Mouse (Mus musculus) spleen, postnatal 36 days (tissue): ENCODE measurements around the gene Cd38.

Source experiments
- DNase-seq, 2 experiments: peaks; one replicate each; pipeline ENCODE4 v3.0.0; 2022; ENCODE audit warnings: low spot score in 2 of 2, mixed read lengths in 1 of 2

Gene Cd38

DNA sequence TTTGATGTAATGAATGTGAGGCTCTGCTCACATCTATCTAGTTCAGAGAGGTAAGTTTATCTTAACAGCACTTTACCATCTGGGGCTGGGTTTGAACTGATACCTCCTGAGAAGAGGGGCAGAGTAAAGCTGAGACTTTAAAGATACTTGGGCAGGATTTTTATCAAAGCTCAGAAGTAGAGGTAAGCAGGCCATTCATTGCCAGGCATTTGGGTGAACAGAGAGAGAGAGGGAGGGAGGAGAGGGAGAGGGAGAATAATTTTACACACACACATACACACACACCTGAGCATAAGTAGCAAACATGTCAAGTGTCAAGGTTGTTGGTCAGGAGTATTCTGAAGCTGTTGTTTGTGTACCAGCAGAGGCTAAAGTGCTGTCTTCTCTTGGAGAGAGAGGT lies at the start of gene Cd38:
Gene Cd38, plus strand, starts transcription at position 301 of the 400 bp plus-strand sequence.
- DNase-seq, result no peak

DNA sequence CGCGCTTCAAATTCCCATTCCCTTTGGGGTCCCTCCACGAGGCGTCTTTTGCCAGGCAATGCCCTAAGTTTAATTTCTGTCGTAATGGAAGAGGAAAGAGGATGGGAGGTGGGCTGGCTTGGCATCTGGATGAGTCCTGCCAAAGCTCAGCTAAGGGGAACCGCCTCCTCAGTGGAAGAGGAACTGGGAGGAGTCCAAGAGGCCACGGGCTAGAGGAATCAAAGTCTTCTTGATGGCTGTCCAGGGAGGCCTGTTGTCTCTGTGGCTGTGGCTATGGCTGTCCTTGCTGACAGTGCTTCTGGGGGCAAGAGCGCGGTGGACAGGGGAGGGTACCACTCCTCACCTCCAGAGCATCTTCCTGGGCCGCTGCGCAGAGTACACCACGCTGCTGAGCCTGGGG lies 49.7 kb upstream of the Cd38 start, which contains the start of gene Bst1:
Gene Bst1, plus strand, starts transcription at position 191 of the 400 bp plus-strand sequence.
- DNase-seq, result peak in 1 of 2 experiments; percentile 44

GRCm38 (mm10) chr5:43820785-43821184 lies 47.6 kb upstream of the Cd38 start:
- DNase-seq, result no peak

DNA sequence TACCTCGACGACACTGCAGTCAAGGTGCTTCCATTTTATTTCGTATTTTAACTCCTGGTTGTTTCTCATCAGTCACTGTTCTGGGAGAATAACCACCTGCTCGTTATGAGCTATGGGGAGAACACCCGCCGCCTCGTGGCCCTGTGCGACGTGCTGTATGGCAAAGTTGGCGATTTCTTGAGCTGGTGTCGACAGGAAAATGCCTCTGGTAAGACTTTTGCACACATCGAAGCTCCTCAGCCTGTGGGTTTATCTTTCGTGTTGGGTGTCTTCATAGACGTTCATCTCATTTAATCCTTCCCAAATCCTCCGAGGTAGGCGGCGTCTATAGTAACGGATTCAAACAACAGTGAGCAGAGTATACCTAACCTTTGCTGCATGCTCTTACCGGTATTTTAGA lies 46.8 kb upstream of the Cd38 start, which contains the start of gene Fbxl5:
Gene Fbxl5, minus strand, starts transcription at position 101 of the 400 bp plus-strand sequence.
- no peak for DNase-seq

DNA sequence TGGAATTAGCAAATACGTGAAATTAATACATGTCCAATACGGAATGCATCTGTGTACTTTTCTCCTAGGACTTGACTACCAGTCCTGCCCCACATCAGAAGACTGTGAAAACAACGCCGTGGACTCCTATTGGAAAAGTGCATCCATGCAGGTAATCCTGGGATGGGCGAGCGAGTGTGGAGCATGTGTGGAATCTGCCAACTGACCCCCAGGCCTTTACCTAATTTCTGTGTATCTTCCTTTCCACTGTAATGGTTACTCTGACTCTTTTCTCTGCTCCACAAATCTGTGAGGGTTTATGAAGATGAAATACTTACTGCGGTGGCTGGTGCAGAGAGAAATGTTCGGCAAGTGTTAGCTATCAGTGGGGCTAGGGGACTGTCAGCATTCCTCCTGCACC lies 46.2 kb upstream of the Cd38 start:
- DNase-seq, result no peak

GRCm38 (mm10) chr5:43822824-43823223 lies 45.5 kb upstream of the Cd38 start:
- DNase-seq, result no peak

- DNase-seq, result peak; percentile 88 to 89
These were observed 43.8 kb upstream of the Cd38 start for GRCm38 (mm10) chr5:43824580-43824979.

DNA sequence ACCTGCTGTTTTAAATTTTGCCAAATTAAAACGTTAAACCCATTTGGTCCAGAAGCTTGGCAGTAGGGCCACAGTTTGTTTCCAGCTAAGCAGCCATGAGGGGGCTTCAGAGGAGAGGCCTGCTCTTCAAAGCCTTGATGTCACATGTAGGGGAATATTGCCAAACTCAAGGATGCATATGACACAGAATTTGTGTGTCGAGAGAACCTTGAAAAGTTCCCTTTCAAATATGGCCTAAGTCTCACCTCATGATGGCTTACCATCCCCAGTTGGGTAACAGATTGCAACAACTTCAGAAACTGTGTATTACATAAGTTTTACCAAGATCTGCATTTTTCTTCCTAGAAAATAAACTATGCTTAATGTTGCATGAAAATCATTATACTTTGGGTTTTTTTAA lies 41.5 kb upstream of the Cd38 start:
- DNase-seq, result no peak

GRCm38 (mm10) chr5:43827366-43827765 lies 41.0 kb upstream of the Cd38 start:
- no peak for DNase-seq

- no peak for DNase-seq
These were observed 31.8 kb upstream of the Cd38 start for GRCm38 (mm10) chr5:43836590-43836989.

DNA sequence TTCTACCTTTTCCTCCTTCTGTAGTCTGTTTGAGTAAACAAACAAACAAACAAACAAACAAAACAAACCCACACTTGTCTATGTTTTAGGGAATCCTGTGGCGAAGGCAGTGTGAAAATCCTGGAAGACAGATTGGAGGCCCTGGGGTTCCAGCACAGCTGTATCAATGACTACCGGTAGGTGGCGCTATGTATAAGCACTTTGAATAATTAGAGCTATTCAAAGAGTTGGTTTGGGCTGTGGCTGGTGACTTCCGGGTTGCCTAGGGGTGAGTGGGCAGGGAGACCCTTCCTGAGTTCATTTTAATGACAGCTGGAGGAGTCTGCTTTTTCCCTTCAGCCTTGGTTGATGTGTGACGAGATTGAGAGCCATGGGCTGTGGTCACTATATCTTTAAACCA lies 31.0 kb upstream of the Cd38 start:
- DNase-seq, result peak; percentile 30 to 62

GRCm38 (mm10) chr5:43841144-43842010 lies 27.0 kb upstream of the Cd38 start:
- DNase-seq, result peak; percentile 65 to 77

- DNase-seq, result peak; percentile 68
These were observed 26.4 kb upstream of the Cd38 start for GRCm38 (mm10) chr5:43842011-43842285.

DNA sequence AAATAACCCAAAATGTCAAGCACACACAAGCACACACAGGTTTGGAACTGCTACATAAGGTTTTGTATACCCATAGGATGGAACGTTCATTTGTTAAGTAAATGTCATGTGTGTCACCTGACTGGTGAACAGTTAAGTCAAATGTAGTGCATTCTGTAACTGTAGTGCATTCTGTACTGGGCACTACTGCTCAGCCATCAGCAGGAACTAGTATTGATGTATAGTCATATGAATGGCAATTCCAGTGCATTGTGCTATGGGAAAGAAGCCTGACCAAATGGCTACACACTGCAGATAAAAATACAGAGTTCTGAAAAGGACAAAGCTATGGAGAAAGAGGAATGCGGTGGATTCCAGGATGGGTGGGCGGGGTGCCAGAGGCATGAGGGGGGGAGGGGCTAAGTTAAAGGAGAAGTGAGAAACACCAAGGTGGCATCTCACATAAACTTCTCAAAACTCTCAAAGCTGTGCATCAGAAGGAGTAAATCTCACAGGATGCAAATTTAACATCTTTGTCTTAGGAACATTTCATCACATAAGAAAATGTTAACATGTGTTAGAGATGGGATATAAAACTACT lies 25.7 kb upstream of the Cd38 start:
- peak; percentile 44 to 57 for DNase-seq

GRCm38 (mm10) chr5:43845083-43845482 lies 23.3 kb upstream of the Cd38 start:
- DNase-seq, result no peak

DNA sequence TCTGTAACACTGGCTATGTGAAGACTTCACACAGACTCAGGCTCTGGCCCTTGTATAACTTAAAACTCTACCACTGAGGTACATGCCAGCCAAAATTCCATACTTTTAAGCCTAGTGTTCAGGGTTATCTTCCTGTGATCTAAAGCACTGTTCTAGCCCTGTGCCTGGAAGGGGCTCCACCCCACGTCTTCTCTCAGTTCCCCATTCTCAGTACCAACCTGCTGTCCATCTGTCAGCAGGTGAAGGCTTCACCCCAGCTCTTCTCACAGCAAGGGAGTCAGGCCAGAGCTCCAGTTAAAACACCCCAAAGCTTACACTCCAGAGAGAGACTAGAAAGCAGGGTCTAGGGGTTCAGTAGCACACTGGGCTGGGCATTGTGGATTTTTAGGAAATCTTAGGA lies 22.7 kb upstream of the Cd38 start:
- peak; percentile 75 to 78 for DNase-seq

DNA sequence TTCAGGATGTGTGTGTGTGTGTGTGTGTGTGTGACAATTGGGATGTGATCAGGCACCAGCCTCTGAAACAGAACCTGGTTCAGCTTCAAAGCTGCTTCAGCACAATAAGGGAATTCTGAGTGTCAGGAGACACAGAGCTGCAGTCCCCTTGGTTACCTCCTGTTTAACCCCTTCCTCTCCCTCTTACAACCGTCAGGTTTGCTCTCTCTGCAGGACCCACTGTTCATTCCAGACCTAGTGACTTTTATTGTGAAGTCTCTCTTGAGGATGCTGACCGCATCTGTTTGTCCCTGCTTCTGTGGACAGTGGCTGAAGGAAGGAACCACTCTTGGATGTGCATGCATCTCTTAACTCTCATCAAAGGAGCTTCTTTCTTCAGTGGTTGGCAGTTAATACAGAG lies 22.1 kb upstream of the Cd38 start:
- no peak for DNase-seq

GRCm38 (mm10) chr5:43847555-43847954 lies 20.8 kb upstream of the Cd38 start:
- DNase-seq, result no peak

DNA sequence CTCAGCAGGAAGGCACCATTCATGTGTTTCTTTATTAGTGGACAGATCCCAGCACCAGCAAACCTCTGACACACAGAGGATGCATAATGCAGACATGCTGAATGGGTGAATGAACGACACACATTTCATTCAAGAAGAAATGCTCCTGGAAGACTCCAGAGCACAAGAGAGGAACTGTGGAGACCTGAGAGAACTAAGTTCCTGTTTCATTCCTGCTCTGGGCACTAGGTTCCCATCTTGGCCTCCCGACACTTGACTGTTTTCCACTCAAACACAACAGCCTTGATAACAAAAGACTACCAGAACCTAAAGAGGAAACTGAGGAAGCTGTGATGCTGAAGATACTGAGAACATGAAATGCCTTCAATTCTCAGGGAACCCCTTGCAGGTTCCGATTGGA lies 20.1 kb upstream of the Cd38 start:
- DNase-seq, result no peak

GRCm38 (mm10) chr5:43853096-43853867 lies 15.1 kb upstream of the Cd38 start:
- DNase-seq, result peak in 1 of 2 experiments; percentile 49

GRCm38 (mm10) chr5:43853868-43854488 lies 14.4 kb upstream of the Cd38 start:
- peak; percentile 62 to 71 for DNase-seq

GRCm38 (mm10) chr5:43855769-43856168 lies 12.6 kb upstream of the Cd38 start:
- DNase-seq, result peak; percentile 70 to 78
